Mouse (Mus musculus) cerebellum, adult 2 months (tissue): ENCODE data around the gene Zswim1.

Experiments used
- CTCF ChIP-seq: fragments of 200-500 bp; IDR thresholded peaks from 2 replicates; pipeline ENCODE4 v1.5.1; 2011; ENCODE audit warnings: low read depth, mild to moderate bottlenecking, control low read depth, low read length, moderate library complexity, borderline replicate concordance; ENCODE audit not compliant: insufficient read depth
- POLR2A ChIP-seq: fragments of 200-500 bp; IDR thresholded peaks from 2 replicates; pipeline ENCODE4 v1.6.1; 2011; ENCODE audit warnings: low read length, control low read depth, borderline replicate concordance; ENCODE audit not compliant: insufficient read depth

DNA sequence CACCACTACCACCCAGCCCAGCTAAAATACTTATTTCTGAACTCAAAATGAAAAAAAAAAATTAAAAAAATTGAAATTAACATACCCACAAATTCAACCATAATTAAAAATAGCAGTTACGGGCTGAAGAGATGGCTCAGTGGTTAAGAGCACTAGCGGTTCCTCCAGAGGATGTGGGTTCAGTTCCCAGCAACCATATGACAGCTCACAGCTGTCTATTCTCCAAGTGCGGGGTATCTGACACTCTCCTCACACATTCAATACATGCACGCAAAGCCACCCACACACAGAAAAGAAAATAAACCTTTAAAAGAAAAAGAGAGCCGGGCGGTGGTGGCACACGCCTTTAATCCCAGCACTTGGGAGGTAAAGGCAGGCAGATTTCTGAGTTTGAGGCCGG lies 27.6 kb downstream of the Zswim1 start:
- no peak for TF ChIP-seq CTCF
- no peak for TF ChIP-seq POLR2A
